Mouse (Mus musculus): ENCODE results near the gene Plk4.
"Not testable (repeated sequence)": the region's sequence is repeated elsewhere in the genome, so short reads cannot be mapped to it uniquely, and the experiment has no call there.

Plk4 gene

DNA sequence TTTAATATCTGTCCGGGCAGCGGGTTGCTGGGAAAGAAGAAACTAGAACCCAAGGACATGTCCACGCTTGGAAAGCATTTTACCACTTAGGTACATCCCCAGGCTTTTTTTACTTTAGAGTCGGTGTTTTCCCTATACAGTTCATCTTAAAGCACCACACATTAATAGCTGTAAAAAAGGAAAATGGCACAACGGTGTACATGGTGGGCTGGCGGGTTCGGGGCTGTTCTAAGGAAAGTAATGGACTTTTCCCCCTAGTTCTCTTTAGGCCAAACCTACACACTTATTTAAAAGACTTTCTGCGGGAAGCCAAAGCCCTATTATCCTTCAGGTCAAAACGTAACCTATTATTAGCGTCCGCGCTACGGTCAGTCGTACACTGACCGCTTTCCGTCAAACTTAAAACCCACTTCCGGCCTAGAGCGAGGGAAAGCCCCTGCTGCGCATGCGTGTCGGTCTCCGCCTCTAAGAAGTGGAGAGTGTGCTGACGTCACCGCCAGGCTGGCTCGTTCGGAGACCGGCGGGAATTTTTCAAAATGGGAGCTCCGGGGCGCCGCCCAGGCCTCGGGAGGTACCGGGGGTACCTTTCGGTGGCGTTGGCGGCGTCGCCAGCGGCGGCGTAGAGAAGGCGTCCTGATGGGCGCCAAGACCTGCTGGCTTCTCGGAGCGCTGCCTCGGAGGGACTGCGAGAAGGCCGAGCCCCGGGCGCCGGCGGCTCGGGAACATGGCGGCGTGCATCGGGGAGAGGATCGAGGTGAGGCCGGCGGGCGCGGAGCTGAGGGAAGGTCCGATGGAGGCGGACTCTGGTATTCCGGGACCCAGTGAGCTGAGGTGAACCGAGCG lies at the start of gene Plk4:
Plk4 (plus strand) TSS at position 490 of the 843 bp plus-strand sequence.
- in situ Hi-C loops (cut with MboI, MseI) = no loop called here

DNA sequence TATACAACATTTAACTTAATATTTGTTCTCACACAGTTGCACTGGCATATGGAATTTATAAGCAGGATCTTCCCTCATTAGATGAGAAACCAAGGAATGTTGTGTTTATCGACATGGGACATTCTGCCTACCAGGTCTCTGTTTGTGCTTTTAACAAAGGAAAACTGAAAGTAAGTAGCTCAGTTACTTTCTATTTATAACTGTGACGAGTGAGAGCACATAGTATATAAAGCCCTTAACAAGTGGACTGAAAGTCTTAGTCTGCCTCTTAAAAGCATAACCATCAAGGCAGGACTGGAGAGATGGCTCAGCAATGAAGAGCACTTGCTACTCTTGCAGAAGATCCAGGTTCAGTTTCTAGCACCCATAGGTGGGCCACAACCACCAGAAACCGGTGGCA lies 39.1 kb upstream of the Plk4 start:
- in situ Hi-C loops (cut with MboI, MseI) = no loop called here

DNA sequence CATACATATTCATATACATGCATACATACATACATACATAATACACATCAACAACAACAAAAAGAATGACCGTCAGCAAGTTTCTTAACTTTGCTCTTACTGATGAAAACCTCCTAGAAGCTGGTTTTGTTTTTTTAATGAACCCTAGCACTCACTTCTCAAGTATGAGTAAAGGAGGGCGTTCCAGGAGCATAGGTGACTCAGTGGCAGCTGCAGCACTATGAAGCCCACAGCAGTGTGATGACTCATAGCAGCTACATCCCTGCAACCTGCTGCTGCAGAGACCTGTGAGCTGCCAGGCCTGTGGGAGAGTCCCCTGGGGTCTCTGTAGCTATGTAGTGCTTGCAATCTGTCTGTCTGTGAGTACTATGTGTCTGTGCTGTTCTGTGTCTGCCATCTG lies 38.5 kb upstream of the Plk4 start:
- in situ Hi-C loops (cut with MboI, MseI) = no loop called here

DNA sequence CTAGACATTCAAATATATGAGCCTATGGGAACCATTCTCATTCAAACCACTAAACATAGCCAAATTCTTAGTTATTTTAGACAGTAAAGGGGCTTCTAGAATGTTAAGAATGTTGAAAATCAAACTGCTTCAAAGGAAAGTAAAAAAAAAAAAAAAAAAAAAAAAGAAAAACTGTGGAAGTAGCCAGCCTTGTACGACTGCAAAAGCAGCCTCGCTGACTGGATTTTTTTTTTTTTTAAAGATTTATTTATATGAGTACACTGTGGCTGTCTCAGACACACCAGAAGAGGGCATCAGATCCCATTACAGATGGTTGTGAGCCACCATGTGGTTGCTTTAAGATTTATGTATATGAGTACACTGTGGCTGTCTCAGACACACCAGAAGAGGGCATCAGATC lies 6.0 kb upstream of the Plk4 start:
- in situ Hi-C loops (cut with MboI, MseI) = no loop called here

DNA sequence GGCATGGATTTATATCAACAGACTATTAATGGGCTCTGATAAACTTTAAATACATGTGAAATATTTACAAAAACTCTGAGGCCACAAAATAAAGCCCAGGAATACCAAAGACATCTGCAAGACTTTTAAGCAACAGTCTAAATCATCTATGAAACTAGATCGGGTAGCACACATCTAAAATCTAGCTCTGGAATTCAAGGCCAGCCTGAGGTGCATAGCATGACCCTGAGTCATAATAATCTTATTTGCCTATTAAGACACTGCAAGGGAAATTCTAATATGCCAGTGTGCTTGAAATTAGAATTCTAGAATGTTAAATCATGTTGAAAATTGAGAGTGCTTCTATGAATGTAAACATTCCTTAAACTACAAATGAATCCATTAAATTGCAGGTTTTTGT lies 1.8 kb upstream of the Plk4 start:
- in situ Hi-C loops (cut with MboI, MseI) = no loop called here

DNA sequence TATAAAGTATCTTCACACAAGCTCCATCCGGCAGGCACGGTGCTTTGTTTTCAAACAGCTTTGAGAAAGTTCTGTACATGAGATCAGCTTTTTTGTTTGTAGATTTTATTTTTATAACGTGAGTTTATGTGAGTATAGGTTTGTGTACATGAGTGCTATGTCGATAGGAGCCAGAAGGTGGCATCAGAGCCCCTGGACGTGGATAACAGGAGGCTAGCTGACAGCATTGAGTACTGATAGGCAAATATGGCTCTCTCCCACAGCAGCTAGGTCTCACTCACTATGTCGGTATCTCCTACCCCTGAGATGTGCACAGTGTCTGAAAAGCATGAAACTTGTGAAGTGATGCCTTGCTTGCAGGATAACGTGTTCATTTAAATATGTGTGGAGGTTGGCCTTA lies 1.3 kb upstream of the Plk4 start:
- in situ Hi-C loops (cut with MboI, MseI) = no loop called here

DNA sequence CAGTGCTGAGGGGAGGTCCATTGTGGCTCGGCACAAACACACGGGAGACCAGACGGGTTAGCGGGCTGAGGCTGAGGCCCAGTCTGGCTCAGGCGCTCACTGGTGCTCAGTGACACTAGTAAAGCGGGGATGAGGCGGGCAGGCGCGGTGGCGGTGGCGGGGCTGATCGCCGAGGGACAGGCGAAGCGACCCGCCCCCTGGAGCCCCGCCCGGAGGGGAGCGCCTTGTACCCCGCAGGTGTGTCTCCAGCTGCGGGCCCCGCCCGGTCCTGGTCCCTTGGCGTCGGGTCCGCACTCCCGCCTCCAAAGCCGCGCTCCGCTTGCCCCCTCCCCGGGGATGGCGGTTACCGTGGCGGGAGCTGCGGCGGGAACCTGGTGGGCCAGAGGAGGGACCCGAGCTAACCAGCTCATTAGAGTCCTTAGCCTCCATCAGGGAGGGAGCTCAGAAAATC lies 579 bp downstream of the Plk4 start:
- in situ Hi-C loops (cut with MboI, MseI) = no loop called here

DNA sequence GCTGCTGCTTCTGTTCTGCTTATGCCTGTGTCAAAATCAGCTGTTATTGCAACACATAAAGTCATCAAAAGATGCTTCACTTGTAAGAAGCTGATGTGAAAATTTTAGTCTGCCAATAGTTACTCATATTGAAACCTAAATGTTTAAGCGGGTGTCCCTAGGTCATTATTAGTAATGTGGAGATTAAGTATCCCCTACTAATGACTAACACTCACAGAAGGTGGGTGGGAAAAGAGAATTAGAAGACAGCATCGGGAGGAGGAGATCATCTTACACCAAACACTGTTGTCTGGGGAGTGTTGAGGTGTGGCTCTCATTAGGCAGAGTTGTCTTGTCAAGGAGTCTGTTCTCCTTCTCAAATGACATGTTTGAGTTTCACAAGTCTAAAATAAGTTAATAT lies 7.1 kb downstream of the Plk4 start:
- in situ Hi-C loops (cut with MboI, MseI) = no loop called here

DNA sequence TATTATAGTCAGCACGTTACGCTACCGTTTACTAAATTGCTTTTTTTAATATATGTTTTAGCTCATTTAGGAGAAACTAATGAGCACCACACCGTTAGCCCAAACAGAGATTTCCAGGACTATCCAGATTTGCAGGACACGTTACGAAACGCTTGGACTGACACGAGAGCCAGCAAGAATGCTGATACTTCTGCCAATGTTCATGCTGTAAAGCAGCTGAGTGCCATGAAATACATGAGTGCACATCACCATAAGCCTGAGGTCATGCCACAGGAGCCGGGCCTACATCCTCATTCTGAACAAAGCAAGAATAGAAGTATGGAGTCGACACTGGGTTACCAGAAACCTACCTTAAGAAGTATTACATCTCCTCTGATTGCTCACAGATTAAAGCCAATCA lies 8.9 kb downstream of the Plk4 start:
- in situ Hi-C loops (cut with MboI, MseI) = no loop called here

DNA sequence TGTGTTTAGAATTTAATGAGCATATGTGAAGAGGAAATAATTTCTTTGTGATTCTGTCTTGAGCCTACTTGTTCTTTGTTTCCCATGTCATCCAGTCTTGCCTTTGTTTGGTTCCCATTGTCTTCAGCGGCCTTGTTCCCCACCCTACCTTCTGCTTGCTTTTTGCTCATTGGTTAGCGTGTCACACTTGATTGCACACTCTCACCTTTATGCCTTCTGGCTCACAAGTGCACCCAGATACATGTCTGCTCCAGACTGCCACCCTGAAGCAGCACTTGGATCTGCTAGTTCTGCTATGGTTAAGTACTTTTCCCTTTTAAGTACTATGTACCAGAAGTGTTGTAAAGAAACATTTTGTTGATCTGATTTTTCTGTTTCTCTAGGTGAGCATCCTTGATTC lies 10.1 kb downstream of the Plk4 start:
- in situ Hi-C loops (cut with MboI, MseI) = no loop called here

DNA sequence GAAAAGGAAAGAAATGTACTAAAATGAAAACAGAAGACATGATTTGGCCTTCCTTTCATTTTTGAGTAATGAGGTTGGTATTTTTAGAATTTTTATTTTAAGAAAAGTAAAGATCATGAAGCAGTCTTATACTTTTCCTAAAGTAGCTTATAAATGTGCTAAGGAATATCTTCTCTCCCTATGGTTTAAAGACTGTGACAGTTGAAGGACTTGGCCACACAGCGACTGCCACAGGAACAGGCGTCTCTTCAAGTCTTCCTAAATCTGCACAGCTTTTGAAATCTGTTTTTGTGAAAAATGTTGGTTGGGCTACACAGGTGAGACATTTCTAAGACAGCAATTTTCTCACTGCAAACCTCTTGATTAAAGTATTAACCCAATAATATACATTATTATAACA lies 13.5 kb downstream of the Plk4 start:
- in situ Hi-C loops (cut with MboI, MseI) = no loop called here

DNA sequence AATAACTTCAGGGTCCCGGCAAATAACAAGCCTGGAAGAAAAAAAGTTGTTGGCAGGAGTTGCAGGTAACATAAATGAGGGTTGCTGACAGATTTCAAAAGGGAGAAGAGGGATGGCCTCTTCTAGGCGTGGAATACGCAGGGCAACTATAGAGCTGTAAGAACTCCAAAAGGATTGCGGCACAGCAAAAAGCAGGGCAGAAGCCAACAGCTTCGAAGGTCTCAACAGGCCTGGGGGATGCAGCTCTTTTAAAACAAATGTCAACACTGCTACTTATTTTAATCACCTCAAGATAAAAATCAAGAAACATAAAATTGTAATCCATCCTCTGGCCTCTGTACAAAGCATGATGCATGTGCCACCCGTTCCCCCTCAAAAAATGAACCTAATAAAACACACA lies 45.7 kb downstream of the Plk4 start:
- in situ Hi-C loops (cut with MboI, MseI) = not testable (repeated sequence)

DNA sequence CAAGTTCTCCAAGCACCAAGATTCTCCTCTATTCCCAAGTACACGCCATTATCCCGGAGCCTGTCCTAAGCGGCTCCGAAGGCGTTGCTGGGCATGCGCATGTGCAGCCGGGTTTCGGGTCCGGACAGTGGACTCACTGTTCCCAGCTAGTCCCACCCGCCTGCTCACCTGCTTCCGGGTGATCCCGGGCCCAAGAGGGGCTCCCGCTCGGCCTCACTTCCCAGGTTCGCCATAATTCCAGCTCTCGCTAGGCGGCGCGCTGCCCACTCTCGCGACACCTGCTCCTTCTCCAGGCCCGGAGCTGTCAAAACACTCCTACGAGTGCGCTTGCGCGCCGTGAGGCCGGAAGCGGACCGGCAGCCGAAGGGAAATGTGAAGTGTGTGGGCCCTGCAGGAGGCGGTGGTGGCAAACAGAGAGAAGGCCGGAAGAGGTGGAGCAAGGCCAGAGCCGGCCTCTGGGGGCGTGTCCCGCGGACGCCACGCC lies 46.7 kb downstream of the Plk4 start, which contains the start of gene Mfsd8:
Mfsd8 (minus strand) TSS at position 414 of the 484 bp plus-strand sequence.
- in situ Hi-C loops (cut with MboI, MseI) = not testable (repeated sequence)

DNA sequence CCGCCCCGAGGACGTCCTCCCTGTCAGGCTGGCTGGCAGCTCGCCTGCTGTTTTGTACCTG lies 47.0 kb downstream of the Plk4 start, which contains the start of gene Abhd18:
Abhd18 (plus strand) TSS at position 14 of the 61 bp plus-strand sequence.
- in situ Hi-C loops (cut with MboI, MseI) = not testable (repeated sequence)

DNA sequence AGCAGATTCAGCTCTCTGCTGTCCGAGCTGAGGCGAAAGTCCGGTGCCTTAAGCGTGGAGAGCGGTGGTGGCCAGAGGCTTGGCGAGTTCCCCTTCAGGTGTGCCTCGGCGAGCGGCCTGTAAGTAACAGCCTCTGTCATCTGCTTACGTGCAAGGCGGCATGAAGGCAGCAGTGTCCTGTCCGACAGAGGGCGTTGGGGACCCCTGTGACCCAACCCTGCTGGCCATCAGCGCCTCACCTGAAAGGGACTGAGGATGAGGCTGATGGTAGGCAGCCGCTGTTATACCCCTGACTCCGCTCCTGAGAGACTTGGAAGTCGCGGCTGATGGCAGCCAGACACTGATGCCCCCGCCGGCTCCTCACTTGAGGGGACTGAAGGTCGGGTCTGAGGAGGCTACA lies 47.2 kb downstream of the Plk4 start:
- in situ Hi-C loops (cut with MboI, MseI) = not testable (repeated sequence)

DNA sequence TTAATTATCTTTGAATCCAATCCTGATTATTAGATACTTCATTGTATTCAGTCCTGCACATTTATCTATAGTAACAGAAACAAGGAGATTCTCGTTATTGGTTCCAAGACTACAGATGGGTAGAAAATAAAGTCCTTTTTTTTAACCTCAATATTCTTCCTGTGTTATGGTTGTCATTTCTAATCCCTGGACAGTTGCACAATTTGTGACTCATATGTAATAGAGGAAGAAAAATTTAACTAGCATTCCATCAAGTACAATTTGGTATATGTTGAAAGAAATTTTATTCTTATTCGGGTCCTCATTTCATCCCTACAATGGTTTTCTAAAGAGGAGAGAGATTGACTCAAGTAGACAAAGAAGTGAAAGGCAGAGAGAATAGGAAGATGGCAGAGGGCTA lies 48.1 kb downstream of the Plk4 start:
- in situ Hi-C loops (cut with MboI, MseI) = not testable (repeated sequence)

DNA sequence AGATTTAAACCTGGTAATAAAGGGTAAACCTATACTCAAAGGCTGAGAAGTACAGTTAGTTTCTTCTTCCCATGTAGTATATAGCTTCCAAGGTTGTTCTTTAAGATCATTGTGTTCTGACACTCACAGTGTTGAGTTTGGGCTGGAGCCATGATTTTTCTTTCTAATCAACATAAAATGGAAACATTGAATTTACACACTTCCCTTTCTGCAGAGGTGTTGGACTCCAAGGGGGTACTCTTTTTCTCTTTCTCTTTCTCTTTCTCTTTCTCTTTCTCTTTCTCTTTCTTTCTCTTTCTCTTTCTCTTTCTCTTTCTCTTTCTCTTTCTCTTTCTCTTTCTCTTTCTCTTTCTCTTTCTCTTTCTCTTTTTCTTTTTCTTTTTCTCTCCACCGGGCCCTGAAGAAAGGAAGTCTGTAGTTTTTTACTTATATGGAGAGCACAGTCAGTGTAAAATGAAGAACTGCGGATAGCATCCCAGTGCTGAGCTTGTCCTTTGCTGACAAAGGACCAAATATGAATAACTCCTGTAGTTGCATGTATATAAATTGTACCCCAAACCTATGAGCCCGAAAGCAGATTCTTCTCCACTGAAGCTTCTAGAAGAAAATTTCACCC lies 53.4 kb downstream of the Plk4 start:
- in situ Hi-C loops (cut with MboI, MseI) = loop anchor here (5.0 kb wide), 1 partner anchor 44 kb away; no protein-coding TSS in a partner anchor
